Mouse (Mus musculus): Measurements from ENCODE around the gene Ephb6.

DNA sequence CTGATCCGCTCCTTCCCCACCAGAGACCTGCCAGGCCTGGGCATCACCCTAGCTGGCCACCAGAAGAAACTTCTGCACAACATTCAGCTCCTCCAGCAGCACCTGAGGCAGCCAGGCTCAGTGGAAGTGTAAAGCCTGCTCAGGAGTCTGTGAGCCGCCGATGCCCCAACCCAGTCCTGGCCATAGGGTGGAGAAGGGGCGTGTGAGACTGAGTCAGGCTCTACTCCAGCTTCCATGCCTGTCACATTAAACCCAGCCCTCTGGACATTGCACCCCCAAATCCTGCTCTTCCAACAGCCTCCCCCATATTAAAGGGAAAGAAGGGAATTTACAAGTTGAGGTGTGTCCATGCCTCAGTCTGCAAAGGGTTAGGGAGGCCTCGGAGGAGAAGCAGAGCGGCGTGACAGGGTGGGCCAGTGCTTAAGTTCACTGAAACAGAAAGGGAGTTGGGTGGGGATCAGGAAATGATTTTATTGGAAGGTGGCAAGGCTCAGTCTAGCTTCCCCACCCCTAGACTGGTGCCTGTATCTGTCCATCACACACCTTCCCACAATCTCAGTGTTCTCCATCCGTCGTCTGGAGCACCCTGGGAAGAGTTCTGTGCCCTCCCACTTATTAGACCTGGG, 15.0 kb downstream of the Ephb6 start:
- no peak for TF ChIP-seq CTCF (conservative IDR thresholded peaks at IDR 0.05; ENCODE audit: low read length)
- TF ChIP-seq NANOG (IDR thresholded peaks at IDR 0.05; ENCODE audit: borderline replicate concordance, low read length): no peak
